Mouse (Mus musculus) lung, adult 2 months (tissue): ENCODE measurements around the gene Fpr-rs7. TPM values are rescaled to one million over a fixed set of nuclear protein-coding genes. Genes with fewer than 3 reads are reported as not detected.

Source experiments
- DNase-seq: peaks from one replicate; pipeline ENCODE4 v3.0.0; 2022
- H3K4me1 ChIP-seq: fragments of 200-500 bp; 2 replicates; pipeline ENCODE4 v1.6.1; 2011; ENCODE audit warnings: low read length; ENCODE audit not compliant: control insufficient read depth, insufficient read depth
- H3K4me3 ChIP-seq: fragments of 200-500 bp; replicated peaks from 2 replicates; pipeline ENCODE3; 2011; ENCODE audit warnings: low read depth, mild to moderate bottlenecking, control low read depth, low read length; ENCODE audit errors: extremely low read depth
- CTCF ChIP-seq: fragments of 200-500 bp; IDR thresholded peaks from 2 replicates; pipeline ENCODE4 v1.5.1; 2011; ENCODE audit warnings: mild to moderate bottlenecking, low read length, control low read depth; ENCODE audit not compliant: insufficient read depth
- POLR2A ChIP-seq: fragments of 200-500 bp; IDR thresholded peaks from 2 replicates; pipeline ENCODE4 v1.6.1; 2011; ENCODE audit warnings: low read depth, mild to moderate bottlenecking, control low read depth, low read length, borderline replicate concordance; ENCODE audit errors: extremely low read depth
- WGBS: fragments of 180-500 bp; shearing (Covaris S2); methylation state at CpG from one replicate; pipeline ENCODE4 v1.1.7; 2018; 5-methylcytosine and 5-hydroxymethylcytosine counted together
- polyA plus RNA-seq: library from polyadenylated mRNA; depleted of rRNA; stranded (reverse); fragments of >200 nt; gene quantifications from 2 replicates; pipeline ENCODE4 v1.2.3, GENCODE M21; 2012; rRNA removed

Gene Fpr-rs7
- not detected in 2 replicates for polyA plus RNA-seq

- no peak within 1 kb of the TSS for H3K4me3 ChIP-seq
- H3K4me1 ChIP-seq: no peaks in the 10 kb centered on the region
- DNase-seq: no peak
- no peak for TF ChIP-seq CTCF
Measured at GRCm38 (mm10) chr17:20114126-20114525, at the start of gene Fpr-rs7. Gene Fpr-rs7 (minus strand): TSS chr17:20114226.

DNA sequence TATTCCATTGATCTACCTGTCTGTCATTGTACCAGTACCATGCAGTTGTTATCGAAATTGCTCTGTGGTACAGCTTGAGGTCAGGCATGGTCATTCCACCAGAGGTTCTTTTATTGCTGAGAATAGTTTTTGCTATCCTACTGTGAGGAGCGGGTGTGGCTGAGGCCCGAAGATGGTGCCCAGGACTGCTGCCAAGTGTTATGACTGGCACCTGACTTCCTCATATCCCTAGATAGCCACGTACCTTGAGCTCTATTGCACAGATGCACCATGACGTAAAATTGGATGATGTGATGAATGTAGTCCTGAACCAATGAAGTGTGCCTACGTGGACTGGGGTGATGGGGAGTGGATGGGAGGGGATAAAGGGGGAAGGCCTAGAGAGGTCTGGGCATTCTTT lies 39.9 kb downstream of the Fpr-rs7 start:
- 69% methylated on average over 6 of the region's 6 CpGs for WGBS
- DNase-seq: no peak
- H3K4me3 ChIP-seq: no peak overlapping the region

GRCm38 (mm10) chr17:20071656-20072396 lies 42.2 kb downstream of the Fpr-rs7 start:
- Histone ChIP-seq H3K4me1 (no peaks in the 10 kb centered on the region), H3K4me3 (no peak overlapping the region)
- 90% methylated on average over 4 of the region's 4 CpGs for WGBS
- no peak for DNase-seq
- TF ChIP-seq POLR2A: no peak
- no peak for TF ChIP-seq CTCF

More for the DNA sequence above, 39.9 kb downstream of the Fpr-rs7 start:
- no peaks in the 10 kb centered on the region for H3K4me1 ChIP-seq
- TF ChIP-seq CTCF (no peak), POLR2A (no peak)

Other genes starting within 250 kb of the Fpr-rs7 start
- gene Vmn2r104, start 65.9 kb downstream of the Fpr-rs7 start, polyA plus RNA-seq: not detected in 2 replicates
- gene Fpr-rs6, start 68.9 kb upstream of the Fpr-rs7 start, polyA plus RNA-seq: not detected in 2 replicates
- not detected in 2 replicates for gene Vmn2r105, start 120.8 kb upstream of the Fpr-rs7 start, polyA plus RNA-seq
- not detected in 2 replicates for gene Vmn2r106, start 171.3 kb upstream of the Fpr-rs7 start, polyA plus RNA-seq
- gene Vmn2r107, start 231.0 kb upstream of the Fpr-rs7 start, polyA plus RNA-seq: not detected in 2 replicates